Mouse (Mus musculus) hindbrain, postnatal 0 days (tissue): ENCODE measurements around the gene Chfr. TPM values are rescaled to one million over a fixed set of nuclear protein-coding genes. Genes with fewer than 3 reads are reported as not detected.

Experiments used
- ATAC-seq: fragments of 200-750 bp; cut with Nextera tagmentation; 2 replicates; pipeline ENCODE4 v1.8.0; 2017; ENCODE audit warnings: mild to moderate bottlenecking, moderate TSS enrichment, moderate library complexity
- DNase-seq: peaks from one replicate; pipeline ENCODE4 v3.0.0-alpha.2; 2015; ENCODE audit warnings: low spot score
- H3K27ac ChIP-seq: fragments of 300-500 bp; sonication (generic); 2 replicates; pipeline ENCODE4 v1.5.1; 2014; ENCODE audit warnings: mild to moderate bottlenecking
- H3K27me3 ChIP-seq: fragments of 300-500 bp; sonication (generic); 2 replicates; pipeline ENCODE4 v1.6.1; 2014; ENCODE audit warnings: low read length, mixed read lengths; ENCODE audit not compliant: insufficient read depth
- H3K36me3 ChIP-seq: fragments of 300-500 bp; sonication (generic); 2 replicates; pipeline ENCODE4 v1.6.1; 2014; ENCODE audit warnings: low read length, mixed read lengths; ENCODE audit not compliant: insufficient read depth
- H3K4me1 ChIP-seq: fragments of 300-500 bp; sonication (generic); 2 replicates; pipeline ENCODE4 v1.6.1; 2014; ENCODE audit warnings: antibody characterized with exemption, low read length, mixed read lengths; ENCODE audit not compliant: insufficient read depth
- H3K4me2 ChIP-seq: fragments of 300-500 bp; sonication (generic); 2 replicates; pipeline ENCODE4 v1.6.1; 2014; ENCODE audit warnings: low read depth, mild to moderate bottlenecking, low read length, moderate library complexity, mixed read lengths
- H3K4me3 ChIP-seq: fragments of 300-500 bp; sonication (generic); 2 replicates; pipeline ENCODE4 v1.5.1; 2014; ENCODE audit warnings: low read length
- H3K9ac ChIP-seq: fragments of 300-500 bp; sonication (generic); replicated peaks from 2 replicates; pipeline ENCODE4 v1.6.1; 2014; ENCODE audit warnings: mild to moderate bottlenecking, low read length, moderate library complexity, mixed read lengths
- H3K9me3 ChIP-seq: fragments of 300-500 bp; sonication (generic); 2 replicates; pipeline ENCODE4 v1.6.1; 2016; ENCODE audit warnings: low read length, mixed read lengths
- CTCF ChIP-seq: IDR thresholded peaks from 2 replicates; pipeline ENCODE4 v1.5.1; 2016; ENCODE audit warnings: antibody characterized with exemption, control low read depth, low read depth
- WGBS: fragments of 180-500 bp; shearing (Covaris S2); extraction: QIAGEN DNeasy Blood & Tissue Kit; methylation state at CpG from one replicate; pipeline ENCODE4 v1.1.7; 2014; 5-methylcytosine and 5-hydroxymethylcytosine counted together
- polyA plus RNA-seq: library from polyadenylated mRNA; unstranded; fragments of >200 nt; fragmentation: Nextera tagmentation; extraction: Ambion mirVana; gene quantifications from 2 replicates; pipeline ENCODE4 v1.2.1, GENCODE M21; 2015
- total RNA-seq: library from RNA; depleted of rRNA; stranded (reverse); fragments of >200 nt; gene quantifications from 2 replicates; pipeline ENCODE4 v1.2.3, GENCODE M21; 2014

The Chfr gene
- total and polyA plus RNA-seq, 2 experiments from 2014 or later, result 55.8 to 66.3 TPM

DNA sequence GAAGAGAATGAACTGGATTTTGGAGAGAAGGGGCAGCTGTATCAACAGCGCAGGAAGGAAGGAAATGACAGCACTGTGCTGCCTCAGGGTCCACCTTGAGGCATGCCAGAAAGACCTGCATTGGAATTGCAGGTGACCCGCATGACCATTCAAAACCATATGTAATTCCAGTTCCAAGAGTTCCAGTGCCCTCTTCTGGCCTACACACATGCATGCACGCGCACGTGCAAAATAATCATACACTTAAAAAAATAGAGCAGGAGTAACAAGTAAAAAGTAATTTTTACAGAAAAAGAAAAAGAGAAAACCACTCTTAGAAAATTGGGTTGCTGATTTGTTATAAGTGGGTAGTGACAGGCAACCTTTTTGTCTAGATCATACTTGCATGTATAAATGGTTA lies 7.4 kb downstream of the Chfr start:
- Histone ChIP-seq H3K4me1 (no peaks in the 10 kb centered on the region), H3K9me3 (no peaks in the 10 kb centered on the region), H3K4me2 (no peak overlapping the region), H3K4me3 (no peak overlapping the region), H3K27ac (no peak overlapping the region), H3K27me3 (no peaks in the 10 kb centered on the region), H3K36me3 (peaks cover 50% of the 10 kb centered on the region), H3K9ac (no peak overlapping the region)
- ATAC-seq, result no peak
- TF ChIP-seq CTCF, result peak; percentile 55
- DNase-seq, result peak; percentile 15
- 92% methylated on average over 5 of the region's 5 CpGs for WGBS

DNA sequence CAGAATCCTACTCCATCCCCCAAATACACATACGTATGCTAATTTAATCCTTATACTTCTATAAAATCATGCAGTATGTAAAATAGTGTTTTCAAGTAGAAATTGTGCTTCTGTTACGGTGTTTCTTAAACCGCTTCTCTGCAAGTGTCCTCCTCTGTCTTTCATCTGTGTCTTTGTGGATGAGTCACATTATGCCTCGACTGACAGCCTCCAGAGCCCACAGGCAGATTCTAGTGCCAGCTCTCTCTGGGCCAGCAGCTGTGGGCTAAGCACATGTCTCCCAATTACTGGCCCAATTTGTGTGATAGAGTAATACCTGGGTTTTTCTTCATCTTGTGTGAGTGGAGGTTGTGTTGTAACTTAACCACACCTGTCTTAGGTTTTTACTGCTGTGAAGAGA lies 33.7 kb downstream of the Chfr start:
- Histone ChIP-seq H3K9me3 (no peaks in the 10 kb centered on the region), H3K9ac (no peak overlapping the region), H3K4me1 (no peaks in the 10 kb centered on the region), H3K27me3 (no peaks in the 10 kb centered on the region), H3K36me3 (peaks cover 41% of the 10 kb centered on the region), H3K4me3 (no peak overlapping the region), H3K27ac (no peak overlapping the region), H3K4me2 (no peak overlapping the region)
- 96% methylated on average over 4 of the region's 4 CpGs for WGBS
- no peak for DNase-seq
- no peak for TF ChIP-seq CTCF
- ATAC-seq, result no peak

DNA sequence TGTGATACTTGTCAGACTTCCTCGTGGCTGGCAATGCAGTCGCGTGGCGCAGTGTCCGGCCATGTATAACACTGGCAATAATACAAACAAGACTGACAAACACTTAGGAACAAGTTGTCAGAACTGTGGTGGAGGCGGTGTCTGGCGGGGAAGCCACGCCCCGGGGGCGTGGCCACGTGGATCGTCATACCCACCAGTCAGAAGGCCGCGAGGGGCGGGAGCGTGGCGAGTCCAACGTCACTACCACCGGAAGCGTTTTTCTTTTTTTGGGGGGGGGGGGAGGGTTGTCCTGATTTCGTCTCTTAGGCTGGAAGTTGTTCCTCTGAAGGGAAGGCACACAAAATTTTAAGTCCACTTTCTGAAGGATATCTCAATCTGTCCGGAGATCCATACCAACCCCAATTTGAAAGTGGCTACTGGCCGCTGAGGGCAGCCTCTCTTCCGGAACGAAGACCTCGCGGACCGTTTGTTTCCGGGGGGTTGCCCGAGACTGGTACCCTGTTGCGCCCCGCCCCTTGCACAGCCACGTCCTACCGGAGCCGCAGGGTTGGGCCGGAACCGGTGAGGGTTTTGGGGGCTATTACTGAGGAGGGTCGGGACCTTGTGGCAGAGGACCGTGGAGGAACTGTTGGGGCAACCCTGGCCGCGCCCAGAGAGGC lies 40.8 kb downstream of the Chfr start, which contains the start of gene Golga3:
Golga3 (plus strand) TSS at position 340 of the 659 bp plus-strand sequence.
- Histone ChIP-seq H3K4me3 (peak within 1 kb of the TSS; percentile 91), H3K36me3 (peaks cover under 1% of the 10 kb centered on the region; the same call in 1 of the 2 replicates), H3K4me1 (peaks cover 9% of the 10 kb centered on the region; the same call in 1 of the 2 replicates), H3K27me3 (no peaks in the 10 kb centered on the region), H3K9me3 (no peaks in the 10 kb centered on the region), H3K4me2 (peak within 1 kb of the TSS; percentile 81), H3K9ac (peak within 1 kb of the TSS; percentile 92), H3K27ac (peak within 1 kb of the TSS; percentile 78)
- under 1% methylated on average over 41 of the region's 41 CpGs for WGBS
- DNase-seq, result peak; percentile 97
- peak; percentile 99 for ATAC-seq
- TF ChIP-seq CTCF, result no peak

DNA sequence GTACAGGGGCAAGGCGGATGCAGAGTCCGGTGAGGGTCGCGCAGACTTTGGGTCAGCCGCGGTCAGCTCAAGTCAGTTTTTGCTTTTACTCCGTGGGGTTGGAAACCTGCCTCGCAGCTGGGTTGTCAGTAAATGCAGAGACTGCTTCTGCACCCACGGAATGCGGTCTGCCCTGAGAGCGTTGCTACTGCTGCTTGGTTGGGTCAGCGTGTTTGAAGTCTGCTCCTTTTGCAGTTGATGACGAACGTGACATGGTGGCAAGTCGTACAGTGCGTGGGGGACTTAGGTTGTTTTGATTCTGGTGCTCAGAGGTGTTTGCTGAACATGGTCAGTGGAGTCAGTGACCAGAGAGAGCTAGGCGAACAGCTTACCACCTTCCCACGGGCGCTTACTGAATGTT lies 41.4 kb downstream of the Chfr start:
- peaks cover 9% of the 10 kb centered on the region; the same call in 1 of the 2 replicates for H3K4me1 ChIP-seq
- 3% methylated on average over 19 of the region's 19 CpGs for WGBS
- peak overlapping the region; percentile 91 for H3K4me3 ChIP-seq
- ATAC-seq (no peak; the same call in 1 of the 2 replicates), DNase-seq (no peak)
- H3K4me2 ChIP-seq, result peak overlapping the region; percentile 81
- no peaks in the 10 kb centered on the region for H3K27me3 ChIP-seq
- peaks cover 1% of the 10 kb centered on the region; the same call in 1 of the 2 replicates for H3K36me3 ChIP-seq
- H3K9me3 ChIP-seq, result no peaks in the 10 kb centered on the region
- TF ChIP-seq CTCF, result no peak
- peak overlapping the region; percentile 92 for H3K9ac ChIP-seq
- H3K27ac ChIP-seq, result peak overlapping the region; percentile 78

DNA sequence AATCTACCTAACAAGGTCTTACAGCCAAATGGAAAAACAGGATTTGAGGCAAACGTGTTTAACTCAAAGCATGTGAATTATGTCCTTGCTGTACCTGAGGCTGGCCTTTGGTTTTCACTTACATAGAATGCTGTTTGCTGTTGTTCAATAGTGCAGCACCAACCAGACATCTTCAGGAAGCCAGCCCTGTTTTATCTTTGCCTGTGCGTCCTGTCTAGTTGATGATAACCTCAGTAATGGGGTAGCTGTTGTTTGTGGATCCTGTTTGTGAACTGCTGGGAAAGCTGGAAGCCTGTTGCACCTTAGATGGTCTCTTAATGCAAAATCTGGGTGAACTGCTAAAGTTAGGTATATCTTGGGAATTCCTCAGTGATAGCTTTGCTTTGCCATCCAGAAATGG lies 43.0 kb downstream of the Chfr start:
- Histone ChIP-seq H3K27me3 (no peaks in the 10 kb centered on the region), H3K9me3 (no peaks in the 10 kb centered on the region), H3K4me2 (no peak overlapping the region), H3K9ac (no peak overlapping the region), H3K4me3 (no peak overlapping the region), H3K36me3 (peaks cover 3% of the 10 kb centered on the region; the same call in 1 of the 2 replicates), H3K4me1 (peaks cover 9% of the 10 kb centered on the region; the same call in 1 of the 2 replicates), H3K27ac (no peak overlapping the region)
- DNase-seq (no peak), ATAC-seq (no peak)
- WGBS, result 87% methylated on average over 2 of the region's 2 CpGs
- TF ChIP-seq CTCF, result no peak

DNA sequence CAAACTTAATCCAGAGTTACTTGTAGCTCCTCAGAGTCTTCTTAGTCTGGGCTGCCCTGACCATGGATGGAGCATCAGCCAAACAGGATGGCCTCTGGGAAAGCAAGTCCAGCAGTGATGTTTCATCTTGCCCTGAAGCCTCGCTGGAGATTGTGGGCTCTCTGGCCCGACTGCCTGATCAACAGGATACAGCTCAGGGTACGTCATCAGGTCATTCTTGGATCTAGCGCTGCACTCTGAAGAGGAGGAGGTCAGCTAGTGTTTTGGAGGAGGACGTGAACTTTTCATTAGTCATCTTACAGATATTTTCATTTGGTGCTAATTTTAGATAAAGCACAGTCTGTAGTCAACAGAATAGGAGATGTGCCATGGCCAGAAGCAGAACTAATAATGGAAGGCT lies 46.1 kb downstream of the Chfr start:
- Histone ChIP-seq H3K27ac (no peak overlapping the region), H3K9me3 (no peaks in the 10 kb centered on the region), H3K4me1 (peaks cover 9% of the 10 kb centered on the region; the same call in 1 of the 2 replicates), H3K27me3 (no peaks in the 10 kb centered on the region), H3K9ac (no peak overlapping the region), H3K4me2 (no peak overlapping the region), H3K36me3 (peaks cover 26% of the 10 kb centered on the region), H3K4me3 (no peak overlapping the region)
- ATAC-seq (no peak), DNase-seq (no peak)
- no peak for TF ChIP-seq CTCF
- WGBS, result 94% methylated on average over 5 of the region's 5 CpGs

DNA sequence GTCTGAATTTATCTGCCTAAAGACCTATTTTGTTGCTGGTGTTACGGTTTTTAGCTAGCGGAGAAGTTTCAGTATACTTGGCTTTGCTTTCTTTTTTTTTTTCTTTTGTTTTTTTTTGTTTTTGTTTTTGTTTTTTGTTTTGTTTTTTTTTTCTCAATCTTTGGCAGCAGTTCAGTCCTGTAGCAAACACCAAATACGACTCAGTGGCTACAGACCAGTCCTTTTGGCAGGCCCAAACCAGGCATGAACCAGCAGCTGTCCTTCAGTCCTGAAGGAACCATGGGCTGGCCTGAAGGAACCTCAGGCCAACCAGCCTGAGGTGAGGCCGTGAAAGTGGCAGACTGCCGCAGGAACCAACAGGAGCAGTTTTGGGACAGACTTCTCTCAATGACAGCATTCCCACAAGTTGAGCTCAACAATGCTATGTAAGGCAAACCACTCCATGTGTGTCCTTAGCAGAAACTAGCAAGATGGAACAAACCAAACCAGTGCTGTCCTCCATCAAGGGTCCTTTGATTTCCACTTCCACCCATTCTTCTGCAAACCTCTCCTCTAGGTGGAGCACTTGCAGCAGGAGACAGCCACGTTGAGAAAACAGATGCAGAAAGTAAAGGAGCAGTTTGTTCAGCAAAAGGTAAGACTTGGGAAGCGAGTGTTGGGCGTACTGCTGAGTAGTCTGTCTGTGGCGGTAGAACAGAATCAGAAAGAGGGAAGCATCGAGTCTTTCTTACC lies 67.7 kb downstream of the Chfr start:
- Histone ChIP-seq H3K4me1 (no peaks in the 10 kb centered on the region), H3K27ac (no peak overlapping the region), H3K4me2 (no peak overlapping the region), H3K36me3 (peaks cover 67% of the 10 kb centered on the region), H3K4me3 (no peak overlapping the region), H3K9me3 (no peaks in the 10 kb centered on the region), H3K27me3 (no peaks in the 10 kb centered on the region), H3K9ac (no peak overlapping the region)
- DNase-seq (no peak), ATAC-seq (no peak)
- WGBS, result 85% methylated on average over 10 of the region's 10 CpGs
- peak; percentile 35; the same call in 1 of the 2 replicates for TF ChIP-seq CTCF
